16 mouse cellular contexts compared by ENCODE assay signal in genomic region chr11:84627685-84628084, GRCm38 (mm10).
DNase-seq lines count a peak whose midpoint lies in the region; ATAC-seq and TF ChIP-seq lines count a peak whose summit lies in the region.
"Had no signal": no experiment of that assay in that cellular context is flagged by ENCODE, and none has a peak within 500 bp of the region (broad histone marks: within the 10 kb centered on the region; RNA-seq: fewer than 3 reads in every experiment).

No protein-coding gene starts in this region.

- 0 out of 2 replicates have a peak overlapping the region, but pooled peaks have one; percentile 20 for H3K9ac ChIP-seq in midbrain, embryonic 16.5 days (ENCODE audit: low read depth, low read length)
- no peak overlapping the region for H3K9ac ChIP-seq in midbrain, embryonic 15.5 days
- H3K9ac ChIP-seq in forebrain, embryonic 14.5 days (ENCODE audit: low read length) = no peak overlapping the region
- H3K9ac ChIP-seq: forebrain, postnatal 0 days; limb, embryonic 12.5 days; liver, embryonic 14.5 days had no signal

- ATAC-seq in midbrain, embryonic 16.5 days = no peak
- no peak for ATAC-seq in midbrain, embryonic 15.5 days (replicated peaks)
- ATAC-seq in forebrain, embryonic 14.5 days = no peak
- ATAC-seq: activated CD4-positive, CD25-positive, alpha-beta regulatory T cell, adult 4 months had no signal

- no peak for TF ChIP-seq CTCF in gastrocnemius, adult 2 months (IDR thresholded peaks at IDR 0.05)

- no peak overlapping the region for H3K27ac ChIP-seq in heart, embryonic 10.5 days
- H3K27ac ChIP-seq in midbrain, embryonic 16.5 days (ENCODE audit: low read length) = 0 out of 2 replicates have a peak overlapping the region, but pooled peaks have one; percentile 36
- no peak overlapping the region for H3K27ac ChIP-seq in midbrain, embryonic 15.5 days
- H3K27ac ChIP-seq in gastrocnemius, adult 2 months = no peak overlapping the region
- H3K27ac ChIP-seq in forebrain, embryonic 14.5 days (ENCODE audit: low read depth, low read length) = no peak overlapping the region; the same call in 1 of the 2 replicates
- H3K27ac ChIP-seq: embryonic facial prominence, embryonic 10.5 days; layer of hippocampus, adult 2 months; limb, embryonic 12.5 days; liver, embryonic 14.5 days had no signal

- WGBS in heart, embryonic 10.5 days = 64% methylated on average over 11 of the region's 11 CpGs
- WGBS in midbrain, embryonic 16.5 days = 76% methylated on average over 11 of the region's 11 CpGs
- WGBS in midbrain, embryonic 15.5 days = 75% methylated on average over 11 of the region's 11 CpGs
- 84% methylated on average over 11 of the region's 11 CpGs for WGBS in forebrain, embryonic 14.5 days

- H3K4me3 ChIP-seq in heart, embryonic 10.5 days = no peak overlapping the region
- no peak overlapping the region for H3K4me3 ChIP-seq in midbrain, embryonic 16.5 days (ENCODE audit: low read depth, low read length)
- H3K4me3 ChIP-seq in midbrain, embryonic 15.5 days = no peak overlapping the region
- H3K4me3 ChIP-seq in gastrocnemius, adult 2 months = no peak overlapping the region
- no peak overlapping the region for H3K4me3 ChIP-seq in forebrain, embryonic 14.5 days (ENCODE audit: low read depth, low read length)
- H3K4me3 ChIP-seq: embryonic facial prominence, embryonic 10.5 days; erythroblast, embryonic 14.5 days; layer of hippocampus, adult 2 months; limb, embryonic 12.5 days had no signal

- peaks cover 23% of the 10 kb centered on the region for H3K27me3 ChIP-seq in heart, embryonic 10.5 days (ENCODE audit: insufficient read depth, poor library complexity, severe bottlenecking)
- no peaks in the 10 kb centered on the region for H3K27me3 ChIP-seq in midbrain, embryonic 16.5 days (ENCODE audit: control insufficient read depth, insufficient read depth, low read depth, low read length)
- 0 out of 2 replicates have a peak, but pooled peaks cover 2% of the 10 kb centered on the region for H3K27me3 ChIP-seq in midbrain, embryonic 15.5 days (replicated peaks)
- H3K27me3 ChIP-seq in forebrain, embryonic 14.5 days (replicated peaks; ENCODE audit: control insufficient read depth, insufficient read depth, low read length) = peaks cover 3% of the 10 kb centered on the region; the same call in 1 of the 2 replicates
- H3K27me3 ChIP-seq: limb, embryonic 12.5 days had no signal

- intact Hi-C loops in gastrocnemius, adult 2 months (cut with DNase I) = no loop called here

- peak; percentile 69 for DNase-seq in heart, embryonic 10.5 days (ENCODE audit: low spot score)
- no peak for DNase-seq in heart, adult 9 months (ENCODE audit: low spot score in 2 of 2)
- DNase-seq in cerebellum, adult 9-10 months = peak; percentile 30
- DNase-seq in kidney, postnatal 10 days = peak; percentile 25
- DNase-seq in gastrocnemius, adult 2 months = no peak
- no peak for DNase-seq in forebrain, embryonic 14.5 days (ENCODE audit: low spot score)
- DNase-seq: spleen, adult 18-20 months had no signal

- no peaks in the 10 kb centered on the region for H3K9me3 ChIP-seq in heart, embryonic 10.5 days
- H3K9me3 ChIP-seq in midbrain, embryonic 16.5 days (replicated peaks; ENCODE audit: control insufficient read depth, low read length, poor library complexity, severe bottlenecking) = no peaks in the 10 kb centered on the region
- H3K9me3 ChIP-seq in midbrain, embryonic 15.5 days = no peaks in the 10 kb centered on the region
- H3K9me3 ChIP-seq in forebrain, embryonic 14.5 days (replicated peaks; ENCODE audit: control insufficient read depth, low read length) = no peaks in the 10 kb centered on the region
- H3K9me3 ChIP-seq: embryonic facial prominence, embryonic 10.5 days; limb, embryonic 12.5 days had no signal

- H3K4me1 ChIP-seq in heart, embryonic 10.5 days = peaks cover 11% of the 10 kb centered on the region
- no peaks in the 10 kb centered on the region for H3K4me1 ChIP-seq in midbrain, embryonic 16.5 days (ENCODE audit: control insufficient read depth, insufficient read depth, low read length)
- 0 out of 2 replicates have a peak, but pooled peaks cover 7% of the 10 kb centered on the region for H3K4me1 ChIP-seq in midbrain, embryonic 15.5 days
- peaks cover 4% of the 10 kb centered on the region; the same call in 1 of the 2 replicates for H3K4me1 ChIP-seq in forebrain, embryonic 14.5 days (ENCODE audit: control insufficient read depth, insufficient read depth, low read length)

- no peak overlapping the region for H3K4me2 ChIP-seq in midbrain, embryonic 16.5 days (ENCODE audit: low read length)
- H3K4me2 ChIP-seq in midbrain, embryonic 15.5 days = no peak overlapping the region
- H3K4me2 ChIP-seq in forebrain, embryonic 14.5 days (ENCODE audit: low read length) = no peak overlapping the region
- H3K4me2 ChIP-seq: limb, embryonic 12.5 days had no signal

- H3K36me3 ChIP-seq in heart, embryonic 10.5 days = no peaks in the 10 kb centered on the region
- H3K36me3 ChIP-seq in midbrain, embryonic 16.5 days (ENCODE audit: control insufficient read depth, insufficient read depth, low read length) = no peaks in the 10 kb centered on the region
- H3K36me3 ChIP-seq in midbrain, embryonic 15.5 days (replicated peaks) = no peaks in the 10 kb centered on the region
- no peaks in the 10 kb centered on the region for H3K36me3 ChIP-seq in forebrain, embryonic 14.5 days (ENCODE audit: control insufficient read depth, insufficient read depth, low read length)
- H3K36me3 ChIP-seq: embryonic facial prominence, embryonic 10.5 days; limb, embryonic 12.5 days had no signal

Comparison
In these comparisons a context has a peak if more than half of its experiments do, and no peak if none do; other contexts are left out.
1. DNase-seq: peak in heart, embryonic 10.5 days (single experiment), cerebellum, adult 9-10 months (single experiment) and kidney, postnatal 10 days (single experiment); none in heart, adult 9 months (0 of 2), gastrocnemius, adult 2 months (single experiment) and forebrain, embryonic 14.5 days (single experiment).